Mouse (Mus musculus) stomach, embryonic 16.5 days (tissue): ENCODE measurements around the gene Prap1. TPM values are rescaled to one million over a fixed set of nuclear protein-coding genes. Genes with fewer than 3 reads are reported as not detected.

ENCODE experiments used
- ATAC-seq: fragments of 200-750 bp; cut with Nextera tagmentation; 2 replicates; pipeline ENCODE4 v1.8.0; 2017; ENCODE audit warnings: moderate number of reproducible peaks, moderate TSS enrichment; ENCODE audit not compliant: insufficient read depth, low FRiP score
- H3K27ac ChIP-seq: fragments of 300-500 bp; sonication (generic); 2 replicates; pipeline ENCODE4 v1.5.1; 2014; ENCODE audit warnings: low read length
- H3K27me3 ChIP-seq: fragments of 300-500 bp; sonication (generic); 2 replicates; pipeline ENCODE4 v1.6.1; 2014; ENCODE audit warnings: low read length, control low read depth, mixed read lengths; ENCODE audit not compliant: control insufficient read depth, insufficient read depth
- H3K36me3 ChIP-seq: fragments of 300-500 bp; sonication (generic); 2 replicates; pipeline ENCODE4 v1.6.1; 2014; ENCODE audit warnings: low read length; ENCODE audit not compliant: control insufficient read depth, insufficient read depth
- H3K4me1 ChIP-seq: fragments of 300-500 bp; sonication (generic); 2 replicates; pipeline ENCODE4 v1.6.1; 2014; ENCODE audit warnings: low read length, control low read depth, mixed read lengths; ENCODE audit not compliant: control insufficient read depth, insufficient read depth
- H3K4me2 ChIP-seq: fragments of 300-500 bp; sonication (generic); 2 replicates; pipeline ENCODE4 v1.6.1; 2014; ENCODE audit warnings: low read depth, low read length, mixed read lengths
- H3K4me3 ChIP-seq: fragments of 300-500 bp; sonication (generic); replicated peaks from 2 replicates; pipeline ENCODE4 v1.5.1; 2014; ENCODE audit warnings: mild to moderate bottlenecking, low read length
- H3K9ac ChIP-seq: fragments of 300-500 bp; sonication (generic); 2 replicates; pipeline ENCODE4 v1.6.1; 2014; ENCODE audit warnings: low read length
- H3K9me3 ChIP-seq: fragments of 300-500 bp; sonication (generic); replicated peaks from 2 replicates; pipeline ENCODE4 v1.6.1; 2016; ENCODE audit warnings: low read length, control low read depth; ENCODE audit not compliant: control insufficient read depth
- WGBS: fragments of 180-500 bp; shearing (Covaris S2); extraction: QIAGEN DNeasy Blood & Tissue Kit; methylation state at CpG from one replicate; pipeline ENCODE4 v1.1.7; 2014; 5-methylcytosine and 5-hydroxymethylcytosine counted together
- polyA plus RNA-seq: library from polyadenylated mRNA; unstranded; fragments of >200 nt; fragmentation: Nextera tagmentation; extraction: Ambion mirVana; gene quantifications from 2 replicates; pipeline ENCODE4 v1.2.1, GENCODE M21; 2015

Gene Prap1
- 139 and 141 TPM in 2 replicates for polyA plus RNA-seq

- H3K4me1 ChIP-seq: 0 out of 2 replicates have a peak, but pooled peaks cover 6% of the 10 kb centered on the region
- H3K36me3 ChIP-seq: no peaks in the 10 kb centered on the region
- no peak within 1 kb of the TSS for H3K4me2 ChIP-seq
- no peak within 1 kb of the TSS for H3K9ac ChIP-seq
- WGBS: 59% methylated on average over 5 of the region's 5 CpGs
- H3K9me3 ChIP-seq: no peaks in the 10 kb centered on the region
- ATAC-seq: peak; percentile 45; the same call in 1 of the 2 replicates
- H3K4me3 ChIP-seq: peak within 1 kb of the TSS; percentile 18
- H3K27ac ChIP-seq: no peak within 1 kb of the TSS
- H3K27me3 ChIP-seq: no peaks in the 10 kb centered on the region
Measured at GRCm38 (mm10) chr7:140092924-140093528, at the start of gene Prap1. Gene Prap1, plus strand, starts transcription at chr7:140093395.

DNA sequence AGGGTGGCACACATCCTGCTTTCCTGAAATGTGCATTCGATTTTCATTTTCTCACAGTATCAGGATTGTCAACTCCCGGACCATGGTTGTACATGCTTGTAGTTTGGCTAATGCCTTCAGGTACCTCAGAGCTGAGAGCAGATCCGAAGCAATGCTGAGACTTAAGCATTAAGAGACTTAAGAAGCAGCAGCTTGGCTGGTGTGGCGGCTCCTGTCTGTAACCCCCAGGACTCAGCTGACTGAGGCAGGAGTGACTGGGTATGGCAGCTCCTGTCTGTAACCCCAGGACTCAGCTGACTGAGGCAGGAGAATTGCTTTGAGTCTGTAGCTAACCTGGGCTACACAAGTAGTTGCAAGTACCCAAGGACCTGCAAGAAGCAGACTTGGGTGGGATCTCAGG is 47.6 kb upstream of the Prap1 start:
- H3K4me1 ChIP-seq: peaks cover 18% of the 10 kb centered on the region

GRCm38 (mm10) chr7:140047811-140048311 is 45.3 kb upstream of the Prap1 start:
- Histone ChIP-seq H3K4me1 (peaks cover 18% of the 10 kb centered on the region), H3K4me3 (peak overlapping the region; percentile 45), H3K27ac (no peak overlapping the region), H3K27me3 (peaks cover 76% of the 10 kb centered on the region), H3K9ac (0 out of 2 replicates have a peak overlapping the region, but pooled peaks have one; percentile 32), H3K9me3 (no peaks in the 10 kb centered on the region), H3K36me3 (no peaks in the 10 kb centered on the region), H3K4me2 (peak overlapping the region; percentile 71)
- under 1% methylated on average over 33 of the region's 33 CpGs for WGBS
- no peak for ATAC-seq

More for the DNA sequence above, 47.6 kb upstream of the Prap1 start:
- H3K9me3 ChIP-seq: no peaks in the 10 kb centered on the region
- H3K36me3 ChIP-seq: peaks cover 5% of the 10 kb centered on the region; the same call in 1 of the 2 replicates
- H3K4me3 ChIP-seq: no peak overlapping the region
- no peak for ATAC-seq
- no peak overlapping the region for H3K4me2 ChIP-seq
- H3K27ac ChIP-seq: no peak overlapping the region
- WGBS: 71% methylated on average over 4 of the region's 4 CpGs
- H3K9ac ChIP-seq: no peak overlapping the region
- peaks cover 59% of the 10 kb centered on the region for H3K27me3 ChIP-seq

- Histone ChIP-seq H3K9me3 (no peaks in the 10 kb centered on the region), H3K27ac (no peak within 1 kb of the TSS), H3K4me1 (peaks cover 18% of the 10 kb centered on the region), H3K4me2 (peak within 1 kb of the TSS; percentile 71), H3K4me3 (peak within 1 kb of the TSS; percentile 45), H3K27me3 (peaks cover 76% of the 10 kb centered on the region), H3K36me3 (no peaks in the 10 kb centered on the region), H3K9ac (0 out of 2 replicates have a peak within 1 kb of the TSS, but pooled peaks have one; percentile 12)
- peak; percentile 39; the same call in 1 of the 2 replicates for ATAC-seq
- 1% methylated on average over 56 of the region's 56 CpGs for WGBS
Measured at GRCm38 (mm10) chr7:140048361-140049114, 44.7 kb upstream of the Prap1 start, which contains the start of gene Msx3. Gene Msx3, minus strand, starts transcription at chr7:140049089.

- Histone ChIP-seq H3K9ac (0 out of 2 replicates have a peak overlapping the region, but pooled peaks have one; percentile 12), H3K4me3 (peak overlapping the region; percentile 45), H3K36me3 (no peaks in the 10 kb centered on the region), H3K4me1 (peaks cover 18% of the 10 kb centered on the region), H3K27ac (no peak overlapping the region), H3K9me3 (no peaks in the 10 kb centered on the region), H3K27me3 (peaks cover 79% of the 10 kb centered on the region), H3K4me2 (peak overlapping the region; percentile 71)
- under 1% methylated on average over 34 of the region's 34 CpGs for WGBS
- peak; percentile 60; the same call in 1 of the 2 replicates for ATAC-seq
Measured at GRCm38 (mm10) chr7:140049115-140049689, 44.0 kb upstream of the Prap1 start.

- no peak overlapping the region for H3K4me3 ChIP-seq
- H3K27ac ChIP-seq: no peak overlapping the region
- H3K9me3 ChIP-seq: no peaks in the 10 kb centered on the region
- H3K9ac ChIP-seq: no peak overlapping the region
- H3K36me3 ChIP-seq: no peaks in the 10 kb centered on the region
- peaks cover 11% of the 10 kb centered on the region for H3K4me1 ChIP-seq
- no peak overlapping the region for H3K4me2 ChIP-seq
- H3K27me3 ChIP-seq: peaks cover 57% of the 10 kb centered on the region
- 78% methylated on average over 4 of the region's 4 CpGs for WGBS
- ATAC-seq: no peak
Measured at GRCm38 (mm10) chr7:140054124-140054523, 39.1 kb upstream of the Prap1 start.

GRCm38 (mm10) chr7:140057413-140058407 is 35.5 kb upstream of the Prap1 start:
- Histone ChIP-seq H3K4me3 (peak overlapping the region; percentile 41), H3K4me2 (peak overlapping the region; percentile 81), H3K36me3 (no peaks in the 10 kb centered on the region), H3K9me3 (no peaks in the 10 kb centered on the region), H3K9ac (peak overlapping the region; percentile 60), H3K27ac (no peak overlapping the region), H3K4me1 (peaks cover 12% of the 10 kb centered on the region; the same call in 1 of the 2 replicates), H3K27me3 (peaks cover 58% of the 10 kb centered on the region)
- 3% methylated on average over 53 of the region's 53 CpGs for WGBS
- ATAC-seq: no peak

GRCm38 (mm10) chr7:140058528-140058927 is 34.7 kb upstream of the Prap1 start:
- no peaks in the 10 kb centered on the region for H3K9me3 ChIP-seq
- 31% methylated on average over 7 of the region's 7 CpGs for WGBS
- H3K4me2 ChIP-seq: peak overlapping the region; percentile 81
- peaks cover 58% of the 10 kb centered on the region for H3K27me3 ChIP-seq
- H3K9ac ChIP-seq: peak overlapping the region; percentile 60
- ATAC-seq: no peak
- H3K4me1 ChIP-seq: peaks cover 12% of the 10 kb centered on the region; the same call in 1 of the 2 replicates
- no peak overlapping the region for H3K27ac ChIP-seq
- H3K36me3 ChIP-seq: no peaks in the 10 kb centered on the region
- H3K4me3 ChIP-seq: peak overlapping the region; percentile 41
